Mouse (Mus musculus) layer of hippocampus, postnatal 10 days (tissue): ENCODE measurements at regions not wholly inside any gene's neighbourhood (a gene's known extent, or its start where the extent isn't known, plus 50 kb on each side); places are given as distances from the start of the nearest gene placed in this dataset.

ENCODE experiments used
- DNase-seq, 2 experiments: peaks; one replicate each; pipeline ENCODE4 v3.0.0; 2021; ENCODE audit warnings: low spot score in 2 of 2

DNA sequence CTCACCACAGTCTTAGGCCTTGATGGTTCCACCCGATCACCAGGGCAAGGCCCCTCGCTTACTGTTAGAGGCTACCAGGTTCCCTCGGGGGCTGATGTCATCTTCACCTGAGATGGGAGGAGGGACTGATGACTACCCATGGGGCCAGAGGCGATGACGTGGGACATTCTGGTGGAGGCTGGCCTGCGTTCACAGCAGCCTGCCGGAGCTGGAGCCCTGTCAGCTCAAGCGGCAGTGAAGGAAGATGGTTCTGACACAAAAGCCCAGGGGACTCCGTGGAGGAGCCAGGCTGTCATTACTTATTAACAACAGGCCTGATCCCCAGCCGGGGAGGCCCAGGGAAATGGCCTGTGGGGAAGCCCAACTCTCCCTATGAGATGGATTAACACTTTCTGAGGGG is 121.3 kb upstream of the Atp6ap2 start:
- DNase-seq = no peak

DNA sequence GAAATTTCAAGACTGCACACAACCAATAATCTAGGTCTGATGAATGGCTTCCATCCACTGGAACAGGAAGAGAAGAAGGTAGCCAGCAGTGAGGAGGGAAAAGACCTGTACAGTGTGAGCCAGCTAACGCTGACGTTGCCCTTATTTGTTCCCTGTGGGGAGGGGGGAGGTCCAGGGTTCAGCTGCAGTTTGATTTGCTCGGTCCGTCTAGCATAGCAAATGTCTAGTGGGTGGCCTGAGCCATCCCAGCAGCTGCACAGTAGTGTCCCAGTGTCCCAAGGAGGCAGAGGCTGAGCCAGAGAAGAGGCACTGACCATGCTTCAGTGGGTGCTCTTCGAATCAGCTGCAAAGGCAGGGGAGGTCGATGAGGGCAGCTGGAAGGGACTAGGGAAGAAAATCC is 120.7 kb upstream of the Atp6ap2 start:
- no peak for DNase-seq

DNA sequence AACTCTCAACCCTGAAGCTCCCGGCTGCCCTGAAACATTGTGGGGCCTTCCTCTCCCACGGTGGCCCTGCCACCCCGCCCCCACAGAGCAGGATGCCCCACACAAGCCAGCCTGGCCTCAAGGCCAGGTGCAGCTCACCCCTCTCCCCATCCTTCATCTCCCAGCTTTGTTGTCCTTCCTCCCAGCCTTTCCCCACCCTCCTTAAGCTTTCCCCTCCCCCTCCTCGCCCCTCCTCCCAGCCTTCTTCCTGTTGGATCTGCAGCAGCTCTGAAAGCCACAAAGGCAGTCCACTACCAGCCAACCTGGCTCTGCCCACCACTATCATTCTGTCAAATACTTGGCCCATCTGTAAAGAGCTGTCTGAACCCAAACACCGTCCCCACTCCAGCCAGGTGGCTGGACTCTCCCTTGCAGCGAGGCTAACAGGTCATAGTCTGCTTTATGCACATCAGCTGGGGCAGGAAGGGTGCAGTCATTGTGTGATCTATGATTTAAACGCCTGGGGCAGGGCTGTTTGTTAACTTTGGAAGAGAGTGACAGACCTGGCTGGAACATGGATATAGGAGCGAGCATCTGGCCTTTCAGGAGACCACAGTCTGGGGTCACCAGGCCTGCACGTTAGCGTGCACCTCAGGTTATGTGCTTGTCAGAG is 119.9 kb upstream of the Atp6ap2 start:
- no peak for DNase-seq

DNA sequence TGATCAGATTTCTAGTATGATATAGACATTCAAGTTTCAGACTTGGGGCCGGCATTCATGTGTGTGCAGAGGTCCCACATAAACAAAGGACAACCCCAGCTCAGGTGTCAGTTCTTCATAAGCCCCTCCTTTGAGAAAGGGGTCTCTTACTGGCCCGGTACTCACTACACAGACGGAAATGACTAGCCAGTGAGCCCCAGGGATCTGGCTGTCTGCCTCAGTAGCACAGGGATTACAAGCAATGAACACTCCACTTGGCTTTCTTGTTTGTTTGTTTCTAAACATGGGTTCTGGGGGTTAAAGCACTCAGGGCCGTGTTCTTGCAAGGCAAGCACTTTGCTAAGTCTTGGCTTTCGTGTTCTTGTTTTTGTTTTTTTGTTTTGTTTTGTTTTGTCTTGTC is 115.3 kb upstream of the Atp6ap2 start:
- DNase-seq = no peak

DNA sequence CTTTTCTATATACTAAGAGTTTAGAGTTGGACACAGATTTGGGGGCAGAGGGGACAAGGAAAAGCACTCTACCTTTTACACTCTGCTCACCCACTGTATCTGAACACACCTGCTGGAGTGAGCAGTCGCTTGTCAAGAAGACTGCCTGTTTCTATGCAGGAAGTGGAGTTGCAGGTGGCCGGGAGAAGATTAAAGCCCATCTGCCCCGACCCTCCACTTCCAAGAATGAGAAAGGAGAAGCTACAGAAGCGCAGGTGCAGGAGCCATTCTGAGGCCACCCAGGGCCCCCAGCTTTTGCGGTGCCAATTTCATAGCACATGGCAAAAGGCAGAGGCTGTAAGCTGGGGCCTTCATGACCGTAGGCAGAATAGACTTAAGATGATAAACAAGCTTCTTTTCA is 108.4 kb upstream of the Atp6ap2 start:
- no peak for DNase-seq

DNA sequence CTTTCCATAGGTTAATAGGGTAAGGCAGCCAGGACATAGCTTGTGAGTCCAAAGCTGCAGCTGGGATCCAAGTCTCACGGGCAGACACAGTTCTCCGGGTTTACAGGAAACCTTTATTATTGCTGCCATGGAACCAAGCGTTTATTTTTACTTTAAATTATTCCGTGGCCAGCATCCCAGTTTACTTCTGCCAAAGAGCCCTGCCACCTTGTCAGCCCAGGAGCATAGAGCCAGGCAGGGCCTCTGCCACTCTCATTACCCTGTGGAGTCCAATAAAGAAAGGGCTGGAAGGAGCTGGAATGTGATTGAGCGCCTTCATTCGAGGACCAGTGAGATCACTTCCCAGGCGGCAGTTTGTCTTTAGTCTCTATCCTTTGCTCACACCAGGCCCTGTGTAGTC is 96.6 kb upstream of the Atp6ap2 start:
- DNase-seq = no peak

DNA sequence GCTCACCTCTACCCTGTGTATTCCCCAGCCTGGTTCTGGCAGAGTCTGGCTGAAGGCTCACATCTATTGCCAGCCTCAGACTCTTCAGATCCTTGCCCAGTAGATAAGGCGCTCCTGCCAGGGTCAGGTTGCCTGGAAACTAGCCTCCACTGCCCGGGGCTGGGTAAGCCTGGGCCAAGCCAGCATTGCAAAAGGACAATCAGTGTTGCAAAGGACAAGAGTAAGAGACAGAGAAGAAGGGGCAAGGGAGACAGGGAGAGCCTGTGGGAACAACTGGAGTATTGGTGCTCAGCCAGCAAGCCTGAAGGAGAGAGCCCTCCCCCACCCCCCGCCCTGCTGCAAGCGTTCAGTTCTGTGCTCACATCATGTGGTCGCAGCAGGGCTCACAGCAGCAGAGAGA is 94.4 kb upstream of the Atp6ap2 start:
- no peak for DNase-seq

DNA sequence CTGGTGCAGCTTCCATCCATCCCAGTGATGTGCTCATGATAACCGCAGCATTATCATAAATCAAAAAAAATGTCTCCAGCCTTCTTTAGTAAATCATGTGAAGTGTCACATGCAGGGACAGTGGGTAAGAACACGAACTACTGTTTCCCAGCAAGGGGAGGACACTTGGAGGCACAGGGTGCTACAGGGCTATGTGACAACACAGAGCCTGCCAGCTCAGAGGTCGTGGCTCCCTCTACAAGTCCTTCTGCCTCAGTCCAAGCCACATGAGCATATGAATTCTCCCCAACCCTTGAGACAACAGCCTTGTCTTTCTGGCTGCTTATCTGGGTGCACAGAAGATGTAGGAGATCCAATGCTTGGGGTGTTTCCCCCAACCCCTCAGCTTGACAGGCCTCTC is 93.7 kb upstream of the Atp6ap2 start:
- DNase-seq = no peak

DNA sequence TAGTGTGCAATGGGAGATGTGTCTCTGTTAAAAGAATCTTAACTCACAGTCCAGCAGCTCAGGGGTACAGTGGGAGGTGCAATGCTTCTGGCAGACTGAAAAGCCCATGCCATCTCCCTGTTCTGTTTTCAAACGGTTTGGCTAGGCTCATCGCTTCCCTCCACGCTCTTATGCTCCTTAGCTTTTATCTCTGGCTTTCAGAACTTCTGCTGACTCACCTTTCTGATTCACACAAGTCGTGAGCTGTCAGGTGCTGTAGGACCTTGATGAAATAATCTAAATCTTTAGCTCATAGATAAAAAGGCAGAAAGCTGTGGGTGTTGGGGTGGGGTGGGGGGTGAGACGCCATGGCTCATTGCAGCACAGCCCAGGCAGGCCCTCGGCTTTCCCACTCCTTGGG is 93.1 kb upstream of the Atp6ap2 start:
- DNase-seq = no peak

DNA sequence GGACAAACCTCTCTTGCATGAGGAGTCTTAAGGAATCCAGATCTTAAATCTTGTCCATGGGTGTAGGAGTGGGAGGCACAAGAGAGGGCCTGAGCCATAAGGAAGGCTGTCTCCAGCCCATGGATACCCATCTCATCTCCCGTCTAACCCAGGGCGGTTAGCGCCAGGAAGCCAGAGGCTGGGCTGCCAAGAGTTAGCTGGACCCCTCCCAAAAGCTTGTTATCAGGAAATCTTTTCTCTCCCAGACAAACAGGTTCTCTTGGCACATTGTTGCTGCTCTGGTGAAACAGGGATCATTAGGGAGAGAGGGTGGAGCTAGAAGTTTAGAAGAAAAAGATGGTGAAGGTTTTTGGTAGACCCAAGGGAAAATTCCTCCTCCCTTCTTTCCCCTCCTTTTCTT is 87.0 kb upstream of the Atp6ap2 start:
- no peak for DNase-seq

DNA sequence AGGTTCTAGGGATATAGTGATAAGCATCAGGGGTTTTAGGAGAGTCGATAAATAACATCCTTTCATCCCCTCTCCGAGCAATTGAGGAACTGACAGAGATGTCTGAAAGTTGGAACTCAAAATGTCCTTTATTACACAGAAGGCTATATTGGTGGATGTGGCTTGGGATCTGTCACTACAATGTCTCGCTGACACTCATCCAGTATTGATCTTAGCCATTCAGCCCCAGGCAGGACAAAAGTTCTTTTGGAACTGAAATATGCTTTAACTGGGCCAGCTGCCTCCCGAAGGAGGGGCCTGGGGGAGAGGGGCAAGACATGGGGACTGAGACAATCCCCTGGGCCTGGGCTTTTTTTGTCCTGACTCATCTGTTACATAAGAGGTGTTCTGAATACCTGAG is 85.2 kb upstream of the Atp6ap2 start:
- DNase-seq = no peak

DNA sequence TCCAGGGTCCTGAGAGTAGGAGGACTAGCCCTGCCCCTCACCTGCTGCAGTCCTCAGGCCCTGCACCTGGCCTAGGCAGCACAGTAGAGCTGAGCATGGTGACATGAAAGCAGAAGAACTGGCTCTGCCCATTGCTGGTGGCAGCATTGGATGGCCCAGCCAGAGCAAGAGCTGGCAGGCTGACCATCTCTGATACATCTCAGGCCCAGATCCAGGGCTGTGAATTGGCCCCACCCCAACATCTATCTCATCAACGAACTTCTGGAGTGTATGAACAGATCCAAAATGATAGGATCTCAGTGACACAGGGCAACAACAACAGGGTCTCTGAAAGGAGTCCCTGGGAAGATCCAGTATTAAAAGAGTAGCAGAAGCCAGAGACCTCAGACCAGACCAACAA is 84.0 kb upstream of the Atp6ap2 start:
- DNase-seq = no peak

DNA sequence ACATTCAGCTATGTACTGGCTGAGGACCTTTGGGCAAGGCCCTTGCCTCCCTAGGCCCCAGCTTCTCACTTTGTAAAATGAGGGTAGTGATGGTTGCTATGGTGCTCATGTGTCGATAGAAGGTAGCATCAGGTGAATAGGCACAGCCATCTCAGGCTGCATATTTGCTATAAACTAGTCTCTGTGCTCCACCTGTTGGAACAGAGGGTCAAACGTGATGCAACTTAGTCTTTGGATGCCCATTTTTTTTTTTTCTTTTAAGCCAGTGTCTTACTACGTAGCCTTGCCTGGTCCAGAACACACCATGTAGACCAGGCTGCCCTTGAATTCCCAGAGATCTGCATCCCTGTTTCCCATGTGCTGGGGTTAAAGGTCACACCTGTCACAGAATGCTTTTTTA is 76.5 kb upstream of the Atp6ap2 start:
- no peak for DNase-seq

DNA sequence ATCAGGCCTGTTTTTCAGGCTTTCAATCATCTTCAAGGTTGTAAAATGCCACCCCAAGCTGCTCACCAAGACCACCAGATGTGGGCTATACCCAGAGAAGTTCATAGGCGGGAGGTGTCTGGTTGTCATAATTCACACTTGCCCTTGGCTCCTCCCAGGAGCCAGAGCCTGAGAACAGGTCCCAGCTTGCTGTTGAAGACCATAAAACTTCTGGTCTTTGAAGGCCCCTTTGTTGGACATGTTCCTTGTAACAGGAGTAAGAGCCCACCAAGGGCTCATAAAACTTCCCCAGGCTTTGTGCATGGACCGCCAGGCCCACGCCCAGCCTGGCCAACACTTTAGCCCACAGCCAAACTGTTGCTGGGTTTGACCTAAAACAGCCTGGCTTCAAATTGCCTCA is 62.6 kb upstream of the Atp6ap2 start:
- no peak for DNase-seq

DNA sequence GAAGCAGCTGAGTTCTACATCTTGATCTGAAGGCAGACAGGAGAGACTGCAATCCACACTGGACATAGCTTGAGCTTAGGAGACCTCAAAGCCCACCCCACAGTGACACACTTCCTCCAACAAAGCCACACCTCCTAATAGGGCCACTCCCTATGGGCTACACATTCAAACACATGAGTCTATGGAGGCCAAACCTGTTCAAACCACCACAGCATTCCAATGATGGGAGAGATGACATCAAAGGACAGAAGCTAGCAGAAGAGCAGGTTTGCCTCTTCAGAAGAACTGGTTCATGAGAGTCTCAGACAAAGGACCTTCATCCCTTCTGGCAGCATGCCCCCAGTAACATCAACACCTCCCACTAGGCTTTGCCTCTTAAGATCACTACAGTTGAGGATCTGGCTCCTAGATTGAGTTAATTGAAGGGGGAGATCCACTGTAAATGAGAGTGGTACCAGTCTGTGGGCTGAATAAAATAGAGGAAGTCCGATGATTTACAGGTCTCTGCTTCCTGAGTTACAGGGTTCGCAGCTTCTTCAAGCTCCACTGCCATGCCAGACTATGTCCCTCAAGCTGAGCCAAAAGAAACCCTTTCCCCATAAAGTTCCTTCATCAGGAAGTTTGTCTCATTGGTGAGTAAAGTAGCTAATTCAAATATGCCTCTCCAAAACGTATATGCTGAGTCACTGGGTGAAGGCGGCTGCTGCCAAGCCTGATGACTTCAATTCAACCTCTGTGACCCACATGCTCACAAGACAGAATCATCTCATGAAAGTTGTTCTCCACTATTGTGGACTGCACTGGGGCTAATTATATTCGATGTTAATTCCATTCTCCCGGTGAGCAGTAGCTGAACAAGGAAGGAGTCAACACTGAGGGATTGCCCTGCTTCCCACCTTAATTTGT is 56.9 kb upstream of the Atp6ap2 start:
- DNase-seq = no peak
